Mouse (Mus musculus) kidney, adult 2 months (tissue): ENCODE measurements around the gene Shisa5. TPM values are rescaled to one million over a fixed set of nuclear protein-coding genes. Genes with fewer than 3 reads are reported as not detected.

Experiments used
- DNase-seq: peaks from one replicate; pipeline ENCODE4 v3.0.0; 2021
- H3K27ac ChIP-seq: fragments of 200-500 bp; 2 replicates; pipeline ENCODE4 v1.5.1; 2012; ENCODE audit warnings: low read depth, low read length, control low read depth, inconsistent platforms; ENCODE audit not compliant: insufficient read depth
- H3K27me3 ChIP-seq: fragments of 200-500 bp; replicated peaks from 2 replicates; pipeline ENCODE4 v1.6.1; 2012; ENCODE audit warnings: mild to moderate bottlenecking, moderate library complexity, low read length, inconsistent platforms; ENCODE audit not compliant: control insufficient read depth, insufficient read depth
- H3K36me3 ChIP-seq: fragments of 200-500 bp; 2 replicates; pipeline ENCODE4 v1.6.1; 2012; ENCODE audit warnings: mild to moderate bottlenecking, moderate library complexity, low read length, inconsistent platforms; ENCODE audit not compliant: control insufficient read depth, insufficient read depth
- H3K4me1 ChIP-seq: fragments of 200-500 bp; 2 replicates; pipeline ENCODE4 v1.6.1; 2011; ENCODE audit warnings: low read length; ENCODE audit not compliant: control insufficient read depth, insufficient read depth
- H3K4me3 ChIP-seq: fragments of 200-500 bp; 2 replicates; pipeline ENCODE4 v1.5.1; 2011; ENCODE audit warnings: mild to moderate bottlenecking, low read depth, low read length, control low read depth; ENCODE audit not compliant: insufficient read depth
- CTCF ChIP-seq: fragments of 200-500 bp; conservative IDR thresholded peaks from 2 replicates; pipeline ENCODE4 v1.5.1; 2011; ENCODE audit warnings: low read depth, mild to moderate bottlenecking, control low read depth, low read length, moderate library complexity, mixed read lengths; ENCODE audit not compliant: insufficient read depth, insufficient read length
- POLR2A ChIP-seq: fragments of 200-500 bp; IDR thresholded peaks from one replicate; pipeline ENCODE4 v1.6.1; 2011; ENCODE audit warnings: low read depth, low read length, control low read depth
- WGBS: fragments of 180-500 bp; shearing (Covaris S2); methylation state at CpG from one replicate; pipeline ENCODE4 v1.1.7; 2018; 5-methylcytosine and 5-hydroxymethylcytosine counted together
- polyA plus RNA-seq: library from polyadenylated mRNA; depleted of rRNA; stranded (reverse); fragments of >200 nt; gene quantifications from 2 replicates; pipeline ENCODE4 v1.2.3, GENCODE M21; 2012

The Shisa5 gene
- polyA plus RNA-seq, 1 experiment = 688 TPM

GRCm38 (mm10) chr9:109090446-109090845 lies 52.1 kb downstream of the Shisa5 start:
- H3K4me3 ChIP-seq = no peak overlapping the region
- no peaks in the 10 kb centered on the region for H3K27me3 ChIP-seq
- no peak overlapping the region for H3K27ac ChIP-seq
- peaks cover 16% of the 10 kb centered on the region for H3K4me1 ChIP-seq
- DNase-seq = no peak
- WGBS = 52% methylated on average over 15 of the region's 15 CpGs
- H3K36me3 ChIP-seq = no peaks in the 10 kb centered on the region
- TF ChIP-seq POLR2A (no peak), CTCF (no peak)

GRCm38 (mm10) chr9:109091802-109092201 lies 53.4 kb downstream of the Shisa5 start:
- Histone ChIP-seq H3K36me3 (no peaks in the 10 kb centered on the region), H3K27me3 (no peaks in the 10 kb centered on the region), H3K4me1 (peaks cover 16% of the 10 kb centered on the region), H3K27ac (no peak overlapping the region), H3K4me3 (no peak overlapping the region)
- no peak for DNase-seq
- TF ChIP-seq POLR2A = no peak
- TF ChIP-seq CTCF = no peak
- WGBS = 81% methylated on average over 8 of the region's 8 CpGs

- Histone ChIP-seq H3K4me1 (peaks cover 16% of the 10 kb centered on the region), H3K27me3 (no peaks in the 10 kb centered on the region), H3K27ac (no peak overlapping the region)
Observed at GRCm38 (mm10) chr9:109092799-109093198, 54.4 kb downstream of the Shisa5 start.

DNA sequence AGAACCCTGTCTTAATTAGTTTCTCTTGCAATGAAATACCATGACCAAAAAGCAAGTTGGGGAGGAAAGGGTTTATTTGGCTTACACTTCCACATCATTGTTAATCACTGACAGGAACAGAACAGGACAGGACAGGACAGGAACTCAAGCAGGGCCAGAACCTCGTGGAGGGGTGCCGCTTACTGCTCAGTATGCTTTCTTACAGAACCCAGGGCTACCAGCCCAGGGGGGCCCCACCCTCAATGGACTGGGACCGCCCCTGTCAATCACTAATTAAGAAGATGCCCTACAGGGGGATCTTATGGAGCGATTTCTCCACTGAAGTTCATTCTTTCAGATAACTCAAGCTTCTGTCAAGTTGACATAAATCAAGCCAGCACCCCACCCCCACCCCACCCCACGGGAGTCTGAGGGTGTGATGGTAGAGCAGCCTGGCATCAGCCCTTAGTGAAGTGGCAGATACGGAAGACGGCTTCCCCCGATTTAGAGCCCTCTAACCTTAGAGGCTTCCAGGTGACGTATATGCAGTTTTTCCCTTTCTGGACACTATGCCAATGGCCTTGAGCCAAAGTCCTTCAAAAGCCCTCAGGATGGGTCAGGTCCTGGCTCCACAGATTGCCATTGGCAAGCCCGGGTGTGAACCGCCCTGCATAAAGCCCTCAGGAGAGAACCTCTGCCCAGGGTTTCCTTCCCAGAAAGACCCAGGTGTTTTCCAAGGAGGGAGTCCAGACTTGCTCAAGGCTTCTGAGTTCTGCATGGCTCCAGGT lies 55.6 kb downstream of the Shisa5 start:
- peaks cover 21% of the 10 kb centered on the region for H3K4me1 ChIP-seq
- no peaks in the 10 kb centered on the region for H3K27me3 ChIP-seq
- DNase-seq = peak; percentile 82
- no peak for TF ChIP-seq POLR2A
- no peak for TF ChIP-seq CTCF
- WGBS = 12% methylated on average over 11 of the region's 11 CpGs
- peak overlapping the region; percentile 83 for H3K27ac ChIP-seq
- H3K36me3 ChIP-seq = no peaks in the 10 kb centered on the region
- peak overlapping the region; percentile 83; the same call in 1 of the 2 replicates for H3K4me3 ChIP-seq

More at GRCm38 (mm10) chr9:109092799-109093198, 54.4 kb downstream of the Shisa5 start:
- no peaks in the 10 kb centered on the region for H3K36me3 ChIP-seq
- peak; percentile 67 for DNase-seq
- 51% methylated on average over 6 of the region's 6 CpGs for WGBS
- no peak overlapping the region for H3K4me3 ChIP-seq
- TF ChIP-seq CTCF = no peak
- no peak for TF ChIP-seq POLR2A

- 5% methylated on average over 21 of the region's 21 CpGs for whole genome bisulfite sequencing
- Histone ChIP-seq H3K36me3 (no peaks in the 10 kb centered on the region), H3K27ac (peak overlapping the region; percentile 83), H3K27me3 (no peaks in the 10 kb centered on the region), H3K4me3 (peak overlapping the region; percentile 83), H3K4me1 (peaks cover 23% of the 10 kb centered on the region)
- peak; percentile 57 for DNase-seq
- TF ChIP-seq CTCF (no peak), POLR2A (no peak)
Observed at GRCm38 (mm10) chr9:109094553-109095136, 56.3 kb downstream of the Shisa5 start.

- no peaks in the 10 kb centered on the region for H3K36me3 ChIP-seq
- under 1% methylated on average over 102 of the region's 102 CpGs for WGBS
- peak within 1 kb of the TSS; percentile 89 for H3K27ac ChIP-seq
- no peaks in the 10 kb centered on the region for H3K27me3 ChIP-seq
- peak; percentile 74 for DNase-seq
- peak within 1 kb of the TSS; percentile 83 for H3K4me3 ChIP-seq
- TF ChIP-seq POLR2A (peak; percentile 25), CTCF (no peak)
- peaks cover 23% of the 10 kb centered on the region for H3K4me1 ChIP-seq
Observed at GRCm38 (mm10) chr9:109095137-109095982, 57.0 kb downstream of the Shisa5 start, which contains the start of gene Plxnb1. Gene Plxnb1, plus strand, starts transcription at chr9:109095389.

GRCm38 (mm10) chr9:109096251-109096661 lies 57.9 kb downstream of the Shisa5 start:
- no peak for DNase-seq
- Histone ChIP-seq H3K27me3 (no peaks in the 10 kb centered on the region), H3K36me3 (no peaks in the 10 kb centered on the region), H3K4me1 (peaks cover 23% of the 10 kb centered on the region), H3K27ac (peak overlapping the region; percentile 89), H3K4me3 (peak overlapping the region; percentile 83)
- TF ChIP-seq CTCF (no peak), POLR2A (no peak)
- 48% methylated on average over 9 of the region's 9 CpGs for WGBS
